Mouse (Mus musculus): ENCODE data around the gene Ebf1.
"Not testable (repeated sequence)": the region's sequence is repeated elsewhere in the genome, so short reads cannot be mapped to it uniquely, and the experiment has no call there.

Gene Ebf1

GRCm38 (mm10) chr11:44616788-44617712, at the start of gene Ebf1:
Gene Ebf1, plus strand, starts transcription at chr11:44617317.
- peak; percentile 76 for DNase-seq (ENCODE audit: low spot score)

DNA sequence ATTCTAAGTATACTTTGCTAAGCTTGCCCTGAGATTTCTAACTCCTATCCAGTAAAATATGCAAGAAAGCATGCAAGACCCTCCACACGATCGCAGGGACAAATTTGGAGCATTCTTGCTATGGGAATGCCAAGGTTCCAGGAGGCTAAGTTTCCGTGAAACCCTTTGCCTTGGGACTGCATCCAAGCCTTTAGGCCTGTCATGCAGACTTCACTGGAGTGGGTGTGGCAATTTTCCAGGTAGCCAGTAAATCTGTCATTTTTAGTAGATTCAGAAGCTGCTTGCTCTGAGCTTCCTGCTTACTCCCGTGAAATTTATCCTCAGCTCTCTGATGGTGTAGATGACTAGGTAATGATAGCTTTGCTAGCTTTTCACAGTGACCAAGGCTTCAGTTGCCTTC, 46.8 kb upstream of the Ebf1 start:
- not testable (repeated sequence) for DNase-seq (ENCODE audit: low spot score)

DNA sequence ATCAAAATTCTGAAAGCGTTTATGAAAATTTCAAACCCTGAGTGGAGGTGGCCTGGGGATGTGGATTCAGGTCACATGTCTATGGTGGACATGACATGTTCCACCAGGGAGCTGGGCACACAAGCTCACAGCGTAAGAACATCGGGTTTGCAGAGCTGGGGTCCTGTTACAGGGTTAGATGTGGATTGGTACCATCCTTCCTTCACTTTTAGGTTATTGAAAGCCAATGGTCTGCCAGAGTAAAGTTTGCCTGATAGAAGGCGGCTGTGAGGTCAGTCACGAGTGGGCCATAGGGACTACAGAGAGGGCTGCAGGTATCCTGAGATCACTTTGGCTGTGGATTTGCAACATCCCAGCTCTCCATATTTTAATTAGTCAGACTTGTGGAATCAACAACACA, 44.3 kb upstream of the Ebf1 start:
- DNase-seq (ENCODE audit: low spot score), result no peak

DNA sequence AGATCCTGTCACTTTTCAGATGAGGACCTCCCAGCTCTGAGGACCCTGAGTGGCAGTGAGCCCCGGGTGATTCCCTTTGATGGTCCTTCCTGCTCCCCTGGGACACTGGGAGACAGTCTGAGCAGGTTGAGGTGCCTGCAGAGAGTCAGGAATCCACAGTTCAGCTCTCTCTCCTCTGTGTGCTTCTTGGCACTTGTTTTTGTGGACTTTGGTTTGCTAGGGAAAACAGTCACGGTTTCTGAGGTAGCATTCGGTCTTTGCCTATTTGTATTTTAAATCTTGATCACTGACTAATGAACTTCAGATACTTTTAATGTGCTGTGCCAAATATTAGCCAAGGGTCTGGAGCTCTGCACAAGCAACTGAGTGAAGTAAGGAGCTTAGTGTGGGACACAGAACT, 43.7 kb upstream of the Ebf1 start:
- no peak for DNase-seq (ENCODE audit: low spot score)

GRCm38 (mm10) chr11:44574391-44574790, 42.7 kb upstream of the Ebf1 start:
- DNase-seq (ENCODE audit: low spot score), result no peak

GRCm38 (mm10) chr11:44574820-44575219, 42.3 kb upstream of the Ebf1 start:
- DNase-seq (ENCODE audit: low spot score), result no peak

DNA sequence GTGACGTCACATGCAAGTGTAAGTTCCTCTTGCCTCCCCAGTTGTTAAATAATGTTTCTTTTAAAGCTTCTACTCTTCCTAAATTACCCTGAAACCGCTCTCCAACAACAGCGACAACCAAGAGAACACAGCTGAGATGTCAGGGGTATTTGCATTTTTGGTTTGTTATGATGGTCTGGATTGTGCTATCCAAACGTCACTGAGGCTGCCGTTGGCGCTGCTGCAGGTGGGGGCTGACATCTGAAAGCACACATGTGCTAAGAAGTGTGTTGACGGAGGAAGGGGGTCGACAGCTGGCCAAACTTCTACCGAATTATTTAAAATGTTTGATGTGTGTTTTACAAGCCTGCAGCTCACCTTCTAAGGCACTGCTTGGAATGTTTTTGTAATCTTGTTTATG, 39.2 kb upstream of the Ebf1 start:
- DNase-seq (ENCODE audit: low spot score), result no peak

GRCm38 (mm10) chr11:44581277-44581683, 35.8 kb upstream of the Ebf1 start:
- no peak for DNase-seq (ENCODE audit: low spot score)

DNA sequence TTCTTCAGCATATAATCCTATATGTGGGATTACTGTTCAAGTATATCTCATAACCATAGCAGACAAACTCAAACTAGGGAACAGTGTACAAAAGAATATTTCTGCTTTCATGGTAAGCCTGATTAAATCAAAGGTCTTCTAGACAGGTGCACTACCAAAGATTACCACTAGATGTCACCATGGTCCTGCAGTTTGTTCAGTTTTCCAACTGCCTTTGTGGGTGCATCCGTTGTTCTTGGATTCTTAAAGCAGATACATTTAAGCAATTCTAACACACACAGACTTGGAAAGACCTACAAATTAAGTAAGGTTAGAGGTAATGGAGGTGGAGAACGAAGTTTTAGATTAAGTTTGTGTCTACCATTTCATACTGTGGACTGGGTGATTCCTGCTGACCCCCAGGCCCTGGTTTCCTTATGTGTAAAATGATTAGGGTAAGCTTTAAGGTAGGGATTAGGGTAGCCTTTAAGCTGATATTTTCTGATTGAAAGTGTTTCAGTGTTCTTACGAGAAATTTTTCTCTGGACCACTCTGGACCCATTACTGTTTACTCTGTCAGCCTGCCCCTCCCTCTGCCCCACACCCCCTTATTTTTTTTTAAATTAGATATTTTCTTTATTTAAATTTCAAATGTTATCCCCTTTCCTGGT, 30.9 kb upstream of the Ebf1 start:
- no peak for DNase-seq (ENCODE audit: low spot score)

DNA sequence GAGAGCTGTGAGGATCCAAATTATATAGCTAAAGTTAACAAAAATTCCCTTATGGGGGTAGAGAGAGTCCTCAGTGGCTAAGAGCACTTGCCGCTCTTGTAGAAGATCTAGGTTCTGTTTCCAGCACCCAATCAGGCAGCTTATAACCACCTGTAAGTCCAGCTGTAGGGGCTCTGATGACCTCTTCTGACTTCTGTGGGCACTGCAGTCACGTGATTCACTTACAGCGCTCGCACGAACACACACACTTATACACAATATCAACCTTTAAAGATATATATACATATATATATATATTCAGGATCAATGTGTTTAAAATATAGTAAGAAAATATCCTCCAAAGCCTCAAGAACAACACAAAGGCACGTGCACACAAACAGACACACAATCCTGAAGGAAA, 24.1 kb upstream of the Ebf1 start:
- DNase-seq (ENCODE audit: low spot score), result no peak

DNA sequence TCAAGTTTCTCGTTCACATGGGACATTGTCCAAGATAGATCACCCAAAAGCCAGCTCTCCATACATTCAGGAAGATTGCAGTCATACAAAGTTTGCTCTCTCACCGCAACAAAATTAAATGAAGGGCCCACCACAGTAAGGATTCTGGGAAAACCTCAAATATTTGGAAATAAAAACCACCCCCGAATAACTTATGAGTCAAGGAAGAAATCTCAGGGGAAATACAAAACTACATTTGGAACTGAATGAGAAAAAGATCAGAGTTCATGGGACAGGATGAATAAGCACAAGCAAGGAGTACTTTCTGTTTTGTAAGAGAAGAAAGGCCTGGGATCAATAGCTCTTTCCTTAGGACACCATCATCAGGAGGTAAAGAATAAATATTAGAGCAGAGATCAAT, 22.3 kb upstream of the Ebf1 start:
- no peak for DNase-seq (ENCODE audit: low spot score)

DNA sequence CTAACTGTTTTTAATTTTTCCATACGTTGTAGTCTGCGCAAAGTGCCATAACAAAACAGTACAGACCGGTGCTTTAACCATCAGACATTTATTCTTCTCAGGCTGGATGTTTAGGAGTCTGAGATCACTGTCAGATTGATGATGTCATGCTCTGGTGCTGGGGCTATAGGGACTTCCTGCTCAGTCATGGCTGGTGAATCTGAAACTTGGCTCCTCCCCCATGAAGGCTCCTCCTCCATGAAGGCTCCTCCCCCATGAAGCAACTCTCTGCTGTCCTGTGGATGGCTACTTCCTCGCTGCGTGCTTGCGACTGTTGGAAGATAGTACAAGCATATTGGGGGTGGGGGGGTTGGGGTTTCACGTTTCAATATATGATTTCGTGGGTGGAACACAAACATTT, 10.2 kb upstream of the Ebf1 start:
- DNase-seq (ENCODE audit: low spot score), result no peak

DNA sequence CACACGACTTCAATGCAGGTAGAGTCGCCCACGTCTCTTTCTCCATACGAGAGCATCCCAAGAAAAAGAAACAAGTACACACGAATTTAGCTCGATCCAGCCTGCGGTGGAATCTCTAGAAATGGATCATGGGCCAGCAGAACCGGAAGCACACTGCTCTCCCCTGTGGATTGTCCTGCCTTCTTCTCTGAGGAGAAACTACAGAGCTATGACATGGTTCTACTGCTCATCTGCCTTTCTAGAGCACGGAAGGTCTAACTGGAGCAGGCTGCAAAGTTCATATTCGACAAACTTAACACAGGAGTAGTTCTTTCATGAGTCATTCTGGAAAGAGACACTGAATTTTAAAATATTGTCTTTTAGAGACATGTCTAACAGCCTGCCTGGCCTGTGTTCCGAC, 8.5 kb upstream of the Ebf1 start:
- no peak for DNase-seq (ENCODE audit: low spot score)

GRCm38 (mm10) chr11:44610971-44611781, 5.9 kb upstream of the Ebf1 start:
- DNase-seq (ENCODE audit: low spot score), result peak; percentile 60

GRCm38 (mm10) chr11:44612156-44612555, 5.0 kb upstream of the Ebf1 start:
- no peak for DNase-seq (ENCODE audit: low spot score)

DNA sequence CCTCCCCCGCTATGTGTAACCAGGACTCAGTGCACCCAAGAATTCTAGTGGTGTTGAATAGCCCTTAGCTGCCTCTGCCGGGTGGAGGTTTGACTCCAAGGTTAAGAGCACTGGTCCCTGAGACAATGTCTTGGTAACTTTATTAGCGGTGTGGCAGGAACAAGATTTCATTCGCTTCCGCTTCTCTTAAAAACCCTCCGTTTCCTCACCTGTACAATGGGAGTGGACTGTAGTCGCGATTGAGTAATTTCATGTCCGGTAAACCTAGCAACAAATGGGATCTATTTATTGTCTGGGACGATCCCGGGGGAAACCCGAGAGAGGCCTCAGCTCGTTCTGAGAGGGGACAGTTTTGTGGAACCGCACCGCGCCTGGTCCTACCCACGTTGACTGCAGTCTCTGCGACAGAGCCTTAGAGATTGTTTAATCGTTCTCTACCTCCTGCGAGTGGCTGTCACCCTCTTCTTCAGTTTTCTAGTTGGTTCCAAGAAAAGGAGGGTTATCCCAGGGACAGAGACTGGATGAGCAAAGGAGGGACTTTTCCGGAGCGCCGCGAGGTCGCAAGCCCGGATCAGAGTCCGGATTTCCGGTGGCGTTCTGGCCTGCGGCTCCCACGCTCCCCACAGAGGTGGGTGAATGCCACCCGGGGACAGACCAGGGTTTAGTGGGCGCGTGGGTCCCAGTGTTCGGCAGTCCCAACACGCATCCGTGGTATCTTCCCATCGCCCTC, 4.3 kb upstream of the Ebf1 start:
- DNase-seq (ENCODE audit: low spot score), result no peak

DNA sequence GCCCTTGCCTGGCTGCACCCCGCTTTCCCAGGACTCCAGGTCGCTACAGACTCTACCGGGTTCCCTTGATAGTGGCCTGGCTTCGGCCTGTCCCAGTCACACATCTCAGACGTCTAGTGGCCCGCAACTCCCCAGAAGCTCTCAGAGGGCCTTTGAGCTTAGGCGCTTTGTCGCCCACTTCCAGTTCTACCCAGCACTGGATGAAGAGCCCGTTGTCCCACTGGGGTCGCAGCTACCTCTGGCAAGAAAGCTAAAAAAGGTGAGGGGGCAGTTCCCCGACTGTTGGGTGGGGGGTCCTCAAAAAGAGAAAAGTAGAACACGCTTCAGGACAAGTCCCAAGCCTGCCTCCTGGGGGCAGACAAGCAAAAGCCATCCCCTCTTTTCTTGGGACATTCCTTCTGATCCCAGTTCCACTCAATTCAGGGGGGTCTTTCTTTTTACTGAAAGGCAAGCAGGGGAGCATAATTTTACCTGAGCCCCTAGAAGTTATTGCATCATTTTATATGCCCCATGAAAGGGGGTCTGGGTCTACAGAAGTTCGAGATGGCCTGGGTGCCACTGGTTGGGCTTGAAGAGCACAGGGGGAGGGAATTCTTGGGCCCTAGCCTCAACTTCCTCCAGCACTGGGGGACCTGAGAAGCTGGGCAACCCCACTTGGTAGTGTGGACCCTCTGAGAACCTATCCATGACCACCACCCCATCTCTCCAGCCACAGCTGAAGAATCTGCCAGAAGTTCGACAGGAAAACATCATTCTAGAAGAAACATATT, 3.5 kb upstream of the Ebf1 start:
- DNase-seq (ENCODE audit: low spot score), result no peak

DNA sequence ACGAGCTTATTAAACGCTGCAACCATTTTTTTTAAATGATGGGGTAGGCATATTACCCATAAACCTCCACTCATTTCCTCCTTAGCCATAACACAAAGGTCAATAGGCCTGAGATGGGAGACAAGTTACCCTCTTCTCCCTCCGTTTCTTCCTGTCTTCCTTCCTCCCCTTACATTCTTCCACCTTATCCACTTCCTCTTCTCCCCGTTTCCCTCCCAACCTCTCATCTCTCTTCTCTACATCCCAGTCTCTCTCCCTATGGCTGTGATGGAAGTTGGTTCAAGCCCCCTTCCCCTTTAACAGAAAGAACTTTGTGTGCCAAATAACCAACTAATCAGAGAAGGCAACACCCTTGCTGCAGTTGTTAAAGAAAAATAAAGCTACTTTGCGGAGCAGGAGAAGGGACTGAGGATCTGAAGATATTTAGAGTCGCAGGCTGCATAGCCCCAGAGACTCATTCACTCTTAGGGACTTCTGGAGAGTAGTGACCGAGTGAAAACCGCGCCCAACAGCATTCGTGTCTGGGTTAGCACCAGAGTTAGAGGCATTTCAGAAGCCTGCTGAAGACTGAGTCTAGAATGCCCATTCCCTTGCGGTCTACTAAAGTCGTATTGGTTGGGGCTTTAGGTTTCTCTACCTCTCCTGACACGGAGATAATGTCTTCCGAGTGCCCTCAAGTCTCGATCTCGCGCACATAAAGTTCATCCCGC, 884 bp upstream of the Ebf1 start:
- no peak for DNase-seq (ENCODE audit: low spot score)

- DNase-seq (ENCODE audit: low spot score), result no peak
Observed at GRCm38 (mm10) chr11:44617734-44618586, 843 bp downstream of the Ebf1 start.

Data from ovary, adult 18-20 months (tissue).